In the genomic region with DNA sequence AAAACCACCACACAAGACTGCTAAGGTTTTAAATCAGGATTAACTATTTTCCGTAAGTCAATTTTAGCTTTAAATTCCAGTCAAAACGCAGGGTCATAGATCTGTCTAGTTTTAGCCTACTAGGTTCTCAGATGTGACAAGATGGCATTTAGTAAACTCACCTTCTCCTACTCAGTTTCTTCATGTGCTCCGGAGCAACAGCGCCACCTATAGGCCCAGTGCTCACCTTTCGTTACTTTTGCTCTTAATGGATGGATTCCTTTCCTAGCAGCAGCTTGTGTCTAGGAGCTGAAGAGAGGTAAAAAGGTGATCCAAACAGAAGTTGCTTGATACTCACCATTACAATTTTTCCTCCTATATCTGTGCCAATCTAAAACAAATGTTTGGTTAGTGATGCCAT, we compare ENCODE assay signal across 9 mouse cellular contexts. TPM values are rescaled to one million over a fixed set of nuclear protein-coding genes. Genes with fewer than 3 reads are reported as not detected.
DNase-seq lines count a peak whose midpoint lies in the region; ATAC-seq and TF ChIP-seq lines count a peak whose summit lies in the region.
"Had no signal": no experiment of that assay in that cellular context is flagged by ENCODE, and none has a peak within 500 bp of the region (broad histone marks: within the 10 kb centered on the region; RNA-seq: fewer than 3 reads in every experiment).

No protein-coding gene starts in this region.

- no peak overlapping the region for H3K9ac ChIP-seq in forebrain, embryonic 11.5 days (ENCODE audit: low read length)
- no peak overlapping the region for H3K9ac ChIP-seq in forebrain, embryonic 15.5 days (replicated peaks)
- no peak overlapping the region for H3K9ac ChIP-seq in embryonic facial prominence, embryonic 14.5 days (ENCODE audit: low read depth, low read length)

- H3K27me3 ChIP-seq in forebrain, embryonic 11.5 days (ENCODE audit: control insufficient read depth, insufficient read depth, low read length), result no peaks in the 10 kb centered on the region
- no peaks in the 10 kb centered on the region for H3K27me3 ChIP-seq in forebrain, embryonic 15.5 days
- no peaks in the 10 kb centered on the region for H3K27me3 ChIP-seq in embryonic facial prominence, embryonic 14.5 days (replicated peaks; ENCODE audit: control insufficient read depth, insufficient read depth, low read length)
- no peaks in the 10 kb centered on the region for H3K27me3 ChIP-seq in spleen, adult 2 months (ENCODE audit: control insufficient read depth, insufficient read depth, low read length)

- no peak for TF ChIP-seq POLR2A in spleen, adult 2 months (IDR thresholded peaks at IDR 0.05; ENCODE audit: low read depth, low read length)

- H3K4me1 ChIP-seq in forebrain, embryonic 11.5 days (replicated peaks; ENCODE audit: control insufficient read depth, insufficient read depth, low read length), result no peaks in the 10 kb centered on the region
- H3K4me1 ChIP-seq in forebrain, embryonic 15.5 days, result no peaks in the 10 kb centered on the region
- no peaks in the 10 kb centered on the region for H3K4me1 ChIP-seq in embryonic facial prominence, embryonic 14.5 days (ENCODE audit: control insufficient read depth, insufficient read depth, low read length)
- no peaks in the 10 kb centered on the region for H3K4me1 ChIP-seq in spleen, adult 2 months (ENCODE audit: control insufficient read depth, insufficient read depth, insufficient read length)

- no peak overlapping the region for H3K4me3 ChIP-seq in forebrain, embryonic 11.5 days (ENCODE audit: low read depth, low read length)
- no peak overlapping the region for H3K4me3 ChIP-seq in forebrain, embryonic 15.5 days
- H3K4me3 ChIP-seq in embryonic facial prominence, embryonic 14.5 days (ENCODE audit: low read depth, low read length), result no peak overlapping the region
- no peak overlapping the region for H3K4me3 ChIP-seq in spleen, adult 2 months (ENCODE audit: extremely low read depth, insufficient read depth, insufficient read length)
- H3K4me3 ChIP-seq: myocyte had no signal

- no peaks in the 10 kb centered on the region for H3K36me3 ChIP-seq in forebrain, embryonic 11.5 days (ENCODE audit: control insufficient read depth, insufficient read depth, low read length)
- H3K36me3 ChIP-seq in forebrain, embryonic 15.5 days, result no peaks in the 10 kb centered on the region
- H3K36me3 ChIP-seq in embryonic facial prominence, embryonic 14.5 days (ENCODE audit: control insufficient read depth, insufficient read depth, low read length), result no peaks in the 10 kb centered on the region
- no peaks in the 10 kb centered on the region for H3K36me3 ChIP-seq in spleen, adult 2 months (ENCODE audit: control insufficient read depth, insufficient read depth, low read length)

- no peaks in the 10 kb centered on the region for H3K9me3 ChIP-seq in forebrain, embryonic 11.5 days (ENCODE audit: control insufficient read depth, low read length)
- no peaks in the 10 kb centered on the region for H3K9me3 ChIP-seq in forebrain, embryonic 15.5 days
- H3K9me3 ChIP-seq in embryonic facial prominence, embryonic 14.5 days (ENCODE audit: control insufficient read depth, low read length), result no peaks in the 10 kb centered on the region

- peak; percentile 80; the same call in 1 of the 2 replicates for TF ChIP-seq CTCF in spleen, adult 2 months (IDR thresholded peaks at IDR 0.05; ENCODE audit: extremely low read depth, insufficient read depth, insufficient read length, insufficient replicate concordance)

- no peak overlapping the region for H3K4me2 ChIP-seq in forebrain, embryonic 11.5 days (ENCODE audit: low read depth, low read length, severe bottlenecking)
- H3K4me2 ChIP-seq in forebrain, embryonic 15.5 days (replicated peaks), result no peak overlapping the region
- H3K4me2 ChIP-seq in embryonic facial prominence, embryonic 14.5 days (ENCODE audit: low read depth, low read length), result no peak overlapping the region

- 0 out of 2 replicates have a peak, but pooled peaks have one; percentile 36 for ATAC-seq in forebrain, embryonic 11.5 days (replicated peaks; ENCODE audit: low FRiP score)
- no peak for ATAC-seq in forebrain, embryonic 15.5 days (replicated peaks)
- peak; percentile 50; the same call in 1 of the 2 replicates for ATAC-seq in embryonic facial prominence, embryonic 14.5 days (ENCODE audit: low read depth)
- peak; percentile 96 for ATAC-seq in megakaryocyte progenitor cell, adult 5-6 weeks (replicated peaks; ENCODE audit: poor library complexity)

- peak; percentile 84 for DNase-seq in forebrain, embryonic 11.5 days (ENCODE audit: low spot score)
- DNase-seq in adrenal gland, postnatal 36 days, result peak; percentile 81 to 83
- peak; percentile 68 for DNase-seq in embryonic facial prominence, embryonic 14.5 days (ENCODE audit: low spot score)
- DNase-seq in heart, postnatal 4 days, result peak; percentile 79
- DNase-seq in left cerebral cortex, adult 11 months (ENCODE audit: low spot score), result peak; percentile 54
- DNase-seq in spleen, adult 2 months (ENCODE audit: low read depth in 1 of 2, low spot score in 2 of 2), result peak; percentile 49 to 67

- no peak overlapping the region for H3K27ac ChIP-seq in forebrain, embryonic 11.5 days (ENCODE audit: low read depth, low read length)
- H3K27ac ChIP-seq in forebrain, embryonic 15.5 days (replicated peaks), result no peak overlapping the region
- no peak overlapping the region for H3K27ac ChIP-seq in embryonic facial prominence, embryonic 14.5 days (replicated peaks; ENCODE audit: low read depth, low read length)
- no peak overlapping the region for H3K27ac ChIP-seq in spleen, adult 2 months (ENCODE audit: insufficient read depth, low read length)

- 17% methylated on average over 5 of the region's 5 CpGs for WGBS in forebrain, embryonic 11.5 days
- WGBS in forebrain, embryonic 15.5 days, result 19% methylated on average over 5 of the region's 5 CpGs
- 19% methylated on average over 5 of the region's 5 CpGs for WGBS in embryonic facial prominence, embryonic 14.5 days
- WGBS in spleen, adult 2 months, result 23% methylated on average over 5 of the region's 5 CpGs

RNA-seq across cellular contexts. Expression of gene Herc2, which starts 7.6 kb away (rescaled TPM):
- 27.1 and 30.1 TPM in 2 replicates for polyA plus RNA-seq in forebrain, embryonic 11.5 days (2014; fragmentation: Nextera tagmentation; extraction: Ambion mirVana)
- polyA plus RNA-seq in forebrain, embryonic 15.5 days (2015; fragmentation: Nextera tagmentation; extraction: Ambion mirVana), result 47.7 and 53.7 TPM in 2 replicates
- 10 to 100 TPM; 64.1 to 82.4 TPM for total RNA-seq in adrenal gland, postnatal 36 days (2021)
- polyA plus RNA-seq in embryonic facial prominence, embryonic 14.5 days (2014; fragmentation: Nextera tagmentation; extraction: Ambion mirVana), result 26.0 and 28.0 TPM in 2 replicates
- total RNA-seq in heart, postnatal 4 days (2021), result 10 to 100 TPM; 42.8 to 43.6 TPM
- total RNA-seq in megakaryocyte progenitor cell, adult 5-6 weeks (2015), result 23.0 and 33.9 TPM in 2 replicates
- 29.2 and 35.8 TPM in 2 replicates for total RNA-seq in megakaryocyte progenitor cell, adult 5-6 weeks (2017)
- polyA plus RNA-seq in spleen, adult 2 months (2012; rRNA removed), result 18.7 and 19.4 TPM in 2 replicates

RNA-seq across cellular contexts. Expression of gene Nipa1, which starts 22.6 kb away (rescaled TPM):
- polyA plus RNA-seq in forebrain, embryonic 11.5 days (2014; fragmentation: Nextera tagmentation; extraction: Ambion mirVana), result 7.3 and 9.6 TPM in 2 replicates
- 23.3 and 24.0 TPM in 2 replicates for polyA plus RNA-seq in forebrain, embryonic 15.5 days (2015; fragmentation: Nextera tagmentation; extraction: Ambion mirVana)
- total RNA-seq in adrenal gland, postnatal 36 days (2021), result 1 to 10 TPM; 6.2 to 8.4 TPM
- polyA plus RNA-seq in embryonic facial prominence, embryonic 14.5 days (2014; fragmentation: Nextera tagmentation; extraction: Ambion mirVana), result 7.0 and 7.9 TPM in 2 replicates
- 1 to 10 TPM; 3.7 to 3.8 TPM for total RNA-seq in heart, postnatal 4 days (2021)
- 2.6 and 3.4 TPM in 2 replicates for total RNA-seq in megakaryocyte progenitor cell, adult 5-6 weeks (2015)
- total RNA-seq in megakaryocyte progenitor cell, adult 5-6 weeks (2017), result 3.5 and 4.9 TPM in 2 replicates
- 2.1 and 2.3 TPM in 2 replicates for polyA plus RNA-seq in spleen, adult 2 months (2012; rRNA removed)
